Mouse (Mus musculus) megakaryocyte, embryonic 14.5 days (primary cell): ENCODE measurements around the gene Gstm2.
"Not testable (repeated sequence)": the region's sequence is repeated elsewhere in the genome, so short reads cannot be mapped to it uniquely, and the experiment has no call there.

ENCODE experiments used
- FLI1 ChIP-seq: IDR thresholded peaks from 2 replicates; pipeline ENCODE4 v1.6.1; 2012; ENCODE audit warnings: low read length, inconsistent platforms, mixed read lengths
- GATA1 ChIP-seq: IDR thresholded peaks from 3 replicates; pipeline ENCODE4 v1.6.1; 2012; ENCODE audit warnings: mixed read lengths, low read length, inconsistent platforms, borderline replicate concordance

GRCm38 (mm10) chr3:107949461-107949860 is 36.8 kb downstream of the Gstm2 start:
- TF ChIP-seq GATA1, FLI1: not testable (repeated sequence)
